Mouse (Mus musculus) limb, embryonic 12.5 days (tissue): ENCODE results near the gene Psmd3. TPM values are rescaled to one million over a fixed set of nuclear protein-coding genes. Genes with fewer than 3 reads are reported as not detected.

ENCODE experiments used
- ATAC-seq: fragments of 200-750 bp; cut with Nextera tagmentation; 2 replicates; pipeline ENCODE4 v1.8.0; 2017; ENCODE audit warnings: low read depth, moderate TSS enrichment; ENCODE audit not compliant: insufficient number of reproducible peaks, insufficient read depth, low FRiP score, low TSS enrichment
- H3K27ac ChIP-seq: fragments of 300-500 bp; sonication (generic); 2 replicates; pipeline ENCODE4 v1.5.1; 2016; ENCODE audit warnings: mild to moderate bottlenecking, moderate library complexity
- H3K27me3 ChIP-seq: fragments of 300-500 bp; sonication (generic); 2 replicates; pipeline ENCODE4 v1.6.1; 2016; ENCODE audit warnings: mild to moderate bottlenecking, moderate library complexity
- H3K36me3 ChIP-seq: fragments of 300-500 bp; sonication (generic); 2 replicates; pipeline ENCODE4 v1.6.1; 2016; ENCODE audit warnings: mild to moderate bottlenecking, moderate library complexity
- H3K4me1 ChIP-seq: fragments of 300-500 bp; sonication (generic); replicated peaks from 2 replicates; pipeline ENCODE4 v1.6.1; 2016
- H3K4me2 ChIP-seq: fragments of 300-500 bp; sonication (generic); 2 replicates; pipeline ENCODE4 v1.6.1; 2016; ENCODE audit warnings: mild to moderate bottlenecking, moderate library complexity
- H3K4me3 ChIP-seq: fragments of 300-500 bp; sonication (generic); replicated peaks from 2 replicates; pipeline ENCODE4 v1.5.1; 2016; ENCODE audit warnings: mild to moderate bottlenecking
- H3K9ac ChIP-seq: fragments of 300-500 bp; sonication (generic); replicated peaks from 2 replicates; pipeline ENCODE4 v1.6.1; 2016; ENCODE audit warnings: mild to moderate bottlenecking, moderate library complexity
- H3K9me3 ChIP-seq: fragments of 300-500 bp; sonication (generic); 2 replicates; pipeline ENCODE4 v1.6.1; 2016; ENCODE audit warnings: mild to moderate bottlenecking, moderate library complexity
- WGBS: fragments of 180-500 bp; shearing (Covaris S2); methylation state at CpG from one replicate; pipeline ENCODE4 v1.1.7; 2016; 5-methylcytosine and 5-hydroxymethylcytosine counted together
- polyA plus RNA-seq: library from polyadenylated mRNA; unstranded; fragments of >200 nt; fragmentation: Nextera tagmentation; extraction: Ambion mirVana; gene quantifications from 2 replicates; pipeline ENCODE4 v1.2.1, GENCODE M21; 2016

Psmd3 gene
- polyA plus RNA-seq, 1 experiment from 2014 or later, result 258 TPM

- H3K36me3 ChIP-seq, result peaks cover 83% of the 10 kb centered on the region
- no peaks in the 10 kb centered on the region for H3K9me3 ChIP-seq
- no peaks in the 10 kb centered on the region for H3K27me3 ChIP-seq
- ATAC-seq, result no peak
- no peak overlapping the region for H3K4me3 ChIP-seq
- H3K4me1 ChIP-seq, result no peaks in the 10 kb centered on the region
- 79% methylated on average over 13 of the region's 13 CpGs for WGBS
- no peak overlapping the region for H3K9ac ChIP-seq
- no peak overlapping the region for H3K27ac ChIP-seq
- H3K4me2 ChIP-seq, result no peak overlapping the region
Measured at GRCm38 (mm10) chr11:98693201-98693600, 10.8 kb downstream of the Psmd3 start.

- 93% methylated on average over 9 of the region's 9 CpGs for WGBS
- peaks cover 80% of the 10 kb centered on the region for H3K36me3 ChIP-seq
Measured at GRCm38 (mm10) chr11:98693746-98694145, 11.4 kb downstream of the Psmd3 start.

GRCm38 (mm10) chr11:98694301-98694700 lies 11.9 kb downstream of the Psmd3 start:
- Histone ChIP-seq H3K4me1 (no peaks in the 10 kb centered on the region), H3K27ac (no peak overlapping the region), H3K9me3 (no peaks in the 10 kb centered on the region), H3K36me3 (peaks cover 77% of the 10 kb centered on the region), H3K9ac (no peak overlapping the region), H3K4me2 (no peak overlapping the region), H3K4me3 (no peak overlapping the region), H3K27me3 (no peaks in the 10 kb centered on the region)
- WGBS, result 89% methylated on average over 9 of the region's 9 CpGs
- no peak for ATAC-seq

More at GRCm38 (mm10) chr11:98693746-98694145, 11.4 kb downstream of the Psmd3 start:
- H3K27ac ChIP-seq, result no peak overlapping the region
- no peaks in the 10 kb centered on the region for H3K9me3 ChIP-seq
- H3K27me3 ChIP-seq, result no peaks in the 10 kb centered on the region
- no peak overlapping the region for H3K9ac ChIP-seq
- H3K4me3 ChIP-seq, result no peak overlapping the region
- no peak overlapping the region for H3K4me2 ChIP-seq
- no peak for ATAC-seq
- no peaks in the 10 kb centered on the region for H3K4me1 ChIP-seq

- 75% methylated on average over 14 of the region's 14 CpGs for WGBS
- no peak overlapping the region for H3K9ac ChIP-seq
Measured at GRCm38 (mm10) chr11:98695408-98695807, 13.1 kb downstream of the Psmd3 start.

GRCm38 (mm10) chr11:98696454-98697216 lies 14.3 kb downstream of the Psmd3 start:
- H3K27me3 ChIP-seq, result peaks cover 8% of the 10 kb centered on the region
- no peak overlapping the region for H3K27ac ChIP-seq
- WGBS, result 90% methylated on average over 14 of the region's 14 CpGs
- ATAC-seq, result no peak
- peaks cover 10% of the 10 kb centered on the region; the same call in 1 of the 2 replicates for H3K4me1 ChIP-seq
- H3K4me2 ChIP-seq, result no peak overlapping the region
- H3K36me3 ChIP-seq, result peaks cover 53% of the 10 kb centered on the region
- H3K9ac ChIP-seq, result no peak overlapping the region
- H3K9me3 ChIP-seq, result no peaks in the 10 kb centered on the region
- H3K4me3 ChIP-seq, result no peak overlapping the region

More at GRCm38 (mm10) chr11:98695408-98695807, 13.1 kb downstream of the Psmd3 start:
- Histone ChIP-seq H3K36me3 (peaks cover 66% of the 10 kb centered on the region), H3K27ac (no peak overlapping the region), H3K4me3 (no peak overlapping the region), H3K9me3 (no peaks in the 10 kb centered on the region), H3K27me3 (no peaks in the 10 kb centered on the region), H3K4me1 (peaks cover 4% of the 10 kb centered on the region; the same call in 1 of the 2 replicates), H3K4me2 (no peak overlapping the region)
- ATAC-seq, result no peak

GRCm38 (mm10) chr11:98697225-98697624 lies 14.9 kb downstream of the Psmd3 start:
- H3K36me3 ChIP-seq, result peaks cover 47% of the 10 kb centered on the region

GRCm38 (mm10) chr11:98698849-98699640 lies 16.7 kb downstream of the Psmd3 start:
- Histone ChIP-seq H3K27me3 (peaks cover 8% of the 10 kb centered on the region), H3K4me3 (no peak overlapping the region), H3K9me3 (no peaks in the 10 kb centered on the region), H3K4me2 (no peak overlapping the region), H3K4me1 (peaks cover 17% of the 10 kb centered on the region), H3K27ac (no peak overlapping the region), H3K9ac (no peak overlapping the region), H3K36me3 (peaks cover 30% of the 10 kb centered on the region)
- WGBS, result 89% methylated on average over 16 of the region's 16 CpGs
- no peak for ATAC-seq

More at GRCm38 (mm10) chr11:98697225-98697624, 14.9 kb downstream of the Psmd3 start:
- H3K27ac ChIP-seq, result no peak overlapping the region
- H3K9me3 ChIP-seq, result no peaks in the 10 kb centered on the region
- ATAC-seq, result no peak
- H3K27me3 ChIP-seq, result peaks cover 8% of the 10 kb centered on the region
- 88% methylated on average over 12 of the region's 12 CpGs for WGBS
- H3K4me3 ChIP-seq, result no peak overlapping the region
- H3K4me2 ChIP-seq, result no peak overlapping the region
- H3K4me1 ChIP-seq, result peaks cover 11% of the 10 kb centered on the region; the same call in 1 of the 2 replicates
- no peak overlapping the region for H3K9ac ChIP-seq

GRCm38 (mm10) chr11:98699911-98700310 lies 17.6 kb downstream of the Psmd3 start:
- H3K27ac ChIP-seq, result no peak overlapping the region
- WGBS, result 35% methylated on average over 4 of the region's 4 CpGs
- H3K36me3 ChIP-seq, result peaks cover 30% of the 10 kb centered on the region
- no peak overlapping the region for H3K9ac ChIP-seq
- no peak for ATAC-seq
- peaks cover 8% of the 10 kb centered on the region for H3K27me3 ChIP-seq
- peaks cover 17% of the 10 kb centered on the region for H3K4me1 ChIP-seq
- no peaks in the 10 kb centered on the region for H3K9me3 ChIP-seq
- no peak overlapping the region for H3K4me2 ChIP-seq
- no peak overlapping the region for H3K4me3 ChIP-seq

- ATAC-seq, result no peak
- Histone ChIP-seq H3K4me3 (no peak within 1 kb of the TSS), H3K27ac (no peak within 1 kb of the TSS), H3K4me2 (no peak within 1 kb of the TSS), H3K36me3 (peaks cover 30% of the 10 kb centered on the region), H3K27me3 (peaks cover 8% of the 10 kb centered on the region), H3K4me1 (peaks cover 17% of the 10 kb centered on the region), H3K9me3 (no peaks in the 10 kb centered on the region), H3K9ac (no peak within 1 kb of the TSS)
- 40% methylated on average over 10 of the region's 10 CpGs for WGBS
Measured at GRCm38 (mm10) chr11:98701213-98701670, 18.9 kb downstream of the Psmd3 start, which contains the start of gene Csf3. Gene Csf3 (plus strand): TSS chr11:98701263.

GRCm38 (mm10) chr11:98702323-98702722 lies 20.0 kb downstream of the Psmd3 start:
- Histone ChIP-seq H3K27me3 (peaks cover 8% of the 10 kb centered on the region), H3K4me1 (peaks cover 17% of the 10 kb centered on the region), H3K9me3 (no peaks in the 10 kb centered on the region), H3K9ac (no peak overlapping the region), H3K27ac (no peak overlapping the region), H3K4me2 (no peak overlapping the region), H3K4me3 (no peak overlapping the region), H3K36me3 (peaks cover 33% of the 10 kb centered on the region)
- no peak for ATAC-seq
- 61% methylated on average over 5 of the region's 5 CpGs for WGBS

GRCm38 (mm10) chr11:98705021-98705420 lies 22.7 kb downstream of the Psmd3 start:
- no peak overlapping the region for H3K4me3 ChIP-seq
- peaks cover 8% of the 10 kb centered on the region for H3K27me3 ChIP-seq
- H3K4me2 ChIP-seq, result no peak overlapping the region
- H3K27ac ChIP-seq, result no peak overlapping the region
- H3K9me3 ChIP-seq, result no peaks in the 10 kb centered on the region
- ATAC-seq, result no peak
- peaks cover 60% of the 10 kb centered on the region for H3K36me3 ChIP-seq
- WGBS, result 89% methylated on average over 10 of the region's 10 CpGs
- H3K9ac ChIP-seq, result no peak overlapping the region
- H3K4me1 ChIP-seq, result peaks cover 17% of the 10 kb centered on the region
